Mouse (Mus musculus): ENCODE measurements at regions not wholly inside any gene's neighbourhood (a gene's known extent, or its start where the extent isn't known, plus 50 kb on each side); places are given as distances from the start of the nearest gene placed in this dataset.
"Not testable (repeated sequence)": the region's sequence is repeated elsewhere in the genome, so short reads cannot be mapped to it uniquely, and the experiment has no call there.

GRCm38 (mm10) chr4:146727119-146727518 is 116.4 kb downstream of the Zfp993 start:
- H3K79me2 ChIP-seq (ENCODE audit: control insufficient read depth, insufficient read depth, low read length, poor library complexity); H3K36me3 ChIP-seq (ENCODE audit: control insufficient read depth in 1 of 2, insufficient read depth in 2 of 2, low read length in 2 of 2); H3K27me3 ChIP-seq (ENCODE audit: control insufficient read depth in 1 of 2, insufficient read depth in 2 of 2, low read length in 2 of 2); H3K27ac ChIP-seq (ENCODE audit: control insufficient read depth, low read depth, low read length); H3K9me3 ChIP-seq (replicated peaks; ENCODE audit: insufficient read depth, low read length); H3K9ac ChIP-seq (ENCODE audit: control insufficient read depth, low read depth, low read length, poor library complexity, severe bottlenecking); H3K4me3 ChIP-seq (ENCODE audit: control insufficient read depth in 1 of 2, insufficient read depth in 1 of 2, low read depth in 2 of 2, low read length in 2 of 2); DNase-seq (ENCODE audit: low read depth, low spot score); H3K4me1 ChIP-seq (ENCODE audit: control insufficient read depth in 1 of 2, insufficient read depth in 2 of 2, low read length in 2 of 2): not testable (repeated sequence)

DNA sequence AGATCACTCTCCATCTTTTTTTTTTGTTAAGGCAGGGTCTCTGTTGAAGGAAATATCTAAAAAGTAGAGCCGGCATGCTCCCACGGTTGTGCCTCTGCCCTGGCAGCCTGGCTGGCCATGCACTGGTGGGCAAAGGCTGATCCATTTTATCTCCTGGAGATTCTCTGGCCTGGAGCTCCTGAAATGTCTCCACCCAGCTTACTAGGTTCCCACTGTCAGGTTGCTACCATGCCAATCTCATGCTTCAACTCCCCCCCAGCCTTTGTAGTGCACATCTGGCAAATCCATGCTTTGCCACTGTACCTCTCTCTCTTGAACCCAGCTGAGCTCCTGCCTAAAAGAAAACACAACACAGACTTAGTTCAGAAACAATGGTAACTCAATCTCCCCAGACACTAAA is 129.0 kb downstream of the Zfp993 start:
- H3K4me3 ChIP-seq (ENCODE audit: control insufficient read depth in 1 of 2, insufficient read depth in 1 of 2, low read depth in 2 of 2, low read length in 2 of 2); H3K4me1 ChIP-seq (ENCODE audit: control insufficient read depth in 1 of 2, insufficient read depth in 2 of 2, low read length in 2 of 2); H3K27me3 ChIP-seq (ENCODE audit: control insufficient read depth in 1 of 2, insufficient read depth in 2 of 2, low read length in 2 of 2); H3K36me3 ChIP-seq (ENCODE audit: control insufficient read depth in 1 of 2, insufficient read depth in 2 of 2, low read length in 2 of 2); H3K27ac ChIP-seq (ENCODE audit: control insufficient read depth, low read depth, low read length); H3K9ac ChIP-seq (ENCODE audit: control insufficient read depth, low read depth, low read length, poor library complexity, severe bottlenecking); DNase-seq (ENCODE audit: low read depth, low spot score); H3K79me2 ChIP-seq (ENCODE audit: control insufficient read depth, insufficient read depth, low read length, poor library complexity); H3K9me3 ChIP-seq (replicated peaks; ENCODE audit: insufficient read depth, low read length): not testable (repeated sequence)

GRCm38 (mm10) chr4:146740649-146741048 is 129.9 kb downstream of the Zfp993 start:
- H3K4me3 ChIP-seq (ENCODE audit: control insufficient read depth in 1 of 2, insufficient read depth in 1 of 2, low read depth in 2 of 2, low read length in 2 of 2); H3K9ac ChIP-seq (ENCODE audit: control insufficient read depth, low read depth, low read length, poor library complexity, severe bottlenecking); H3K27me3 ChIP-seq (ENCODE audit: control insufficient read depth in 1 of 2, insufficient read depth in 2 of 2, low read length in 2 of 2); H3K27ac ChIP-seq (ENCODE audit: control insufficient read depth, low read depth, low read length); H3K4me1 ChIP-seq (ENCODE audit: control insufficient read depth in 1 of 2, insufficient read depth in 2 of 2, low read length in 2 of 2); H3K79me2 ChIP-seq (ENCODE audit: control insufficient read depth, insufficient read depth, low read length, poor library complexity); H3K36me3 ChIP-seq (ENCODE audit: control insufficient read depth in 1 of 2, insufficient read depth in 2 of 2, low read length in 2 of 2); H3K9me3 ChIP-seq (replicated peaks; ENCODE audit: insufficient read depth, low read length): not testable (repeated sequence)
- peak; percentile 6 for DNase-seq (ENCODE audit: low read depth, low spot score)
- 0 out of 6 replicates have a peak, but pooled peaks of 1 of the 3 experiments have one; percentile 10 for TF ChIP-seq CTCF (IDR thresholded peaks at IDR 0.05 in 2 of 3, conservative IDR thresholded peaks at IDR 0.05 in 1 of 3; ENCODE audit: control insufficient read depth in 1 of 3, insufficient read depth in 1 of 3, low read depth in 2 of 3, low read length in 3 of 3, poor library complexity in 1 of 3, severe bottlenecking in 1 of 3)

DNA sequence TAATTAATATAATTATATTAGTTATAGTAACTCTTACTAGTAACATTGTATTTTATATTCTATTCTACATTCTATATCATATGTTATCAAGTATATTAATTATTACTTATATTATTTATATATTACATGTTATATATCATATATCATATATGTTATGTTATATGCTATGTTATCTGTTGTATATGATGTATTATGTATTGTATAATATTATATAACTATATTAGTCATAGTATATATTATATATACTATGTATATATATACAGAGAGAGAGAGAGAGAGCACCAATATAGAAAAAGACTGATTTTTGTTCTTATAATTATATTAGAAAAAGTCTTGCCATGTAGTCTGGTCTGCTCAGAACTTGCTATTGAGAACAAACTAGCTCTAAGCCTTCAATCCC is 133.0 kb downstream of the Zfp993 start:
- not testable (repeated sequence) for H3K27ac ChIP-seq (ENCODE audit: control insufficient read depth, low read depth, low read length); H3K4me3 ChIP-seq (ENCODE audit: control insufficient read depth in 1 of 2, insufficient read depth in 1 of 2, low read depth in 2 of 2, low read length in 2 of 2); H3K9ac ChIP-seq (ENCODE audit: control insufficient read depth, low read depth, low read length, poor library complexity, severe bottlenecking); DNase-seq (ENCODE audit: low read depth, low spot score); H3K27me3 ChIP-seq (ENCODE audit: control insufficient read depth in 1 of 2, insufficient read depth in 2 of 2, low read length in 2 of 2); H3K79me2 ChIP-seq (ENCODE audit: control insufficient read depth, insufficient read depth, low read length, poor library complexity); H3K9me3 ChIP-seq (replicated peaks; ENCODE audit: insufficient read depth, low read length); H3K36me3 ChIP-seq (ENCODE audit: control insufficient read depth in 1 of 2, insufficient read depth in 2 of 2, low read length in 2 of 2); H3K4me1 ChIP-seq (ENCODE audit: control insufficient read depth in 1 of 2, insufficient read depth in 2 of 2, low read length in 2 of 2)

Data from MEL (cell line).